Mouse (Mus musculus) lung, embryonic 14.5 days (tissue): ENCODE data around the gene Eef2. TPM values are rescaled to one million over a fixed set of nuclear protein-coding genes. Genes with fewer than 3 reads are reported as not detected.
"Not testable (repeated sequence)": the region's sequence is repeated elsewhere in the genome, so short reads cannot be mapped to it uniquely, and the experiment has no call there.

ENCODE experiments used
- ATAC-seq: fragments of 200-750 bp; cut with Nextera tagmentation; 2 replicates; pipeline ENCODE4 v1.8.0; 2017; ENCODE audit warnings: mild to moderate bottlenecking, moderate TSS enrichment, moderate library complexity; ENCODE audit not compliant: insufficient read depth
- DNase-seq: peaks from one replicate; pipeline ENCODE4 v3.0.0-alpha.2; 2015
- H3K27ac ChIP-seq: fragments of 300-500 bp; sonication (generic); 2 replicates; pipeline ENCODE4 v1.5.1; 2014; ENCODE audit warnings: low read depth, mild to moderate bottlenecking, moderate library complexity
- H3K27me3 ChIP-seq: fragments of 300-500 bp; sonication (generic); 2 replicates; pipeline ENCODE4 v1.6.1; 2014; ENCODE audit warnings: low read length, control low read depth; ENCODE audit not compliant: insufficient read depth
- H3K36me3 ChIP-seq: fragments of 300-500 bp; sonication (generic); 2 replicates; pipeline ENCODE4 v1.6.1; 2014; ENCODE audit warnings: control low read depth; ENCODE audit not compliant: insufficient read depth
- H3K4me1 ChIP-seq: fragments of 300-500 bp; sonication (generic); 2 replicates; pipeline ENCODE4 v1.6.1; 2014; ENCODE audit warnings: antibody characterized with exemption, control low read depth; ENCODE audit not compliant: insufficient read depth
- H3K4me2 ChIP-seq: fragments of 300-500 bp; sonication (generic); 2 replicates; pipeline ENCODE4 v1.6.1; 2014; ENCODE audit warnings: mild to moderate bottlenecking
- H3K4me3 ChIP-seq: fragments of 300-500 bp; sonication (generic); 2 replicates; pipeline ENCODE4 v1.5.1; 2014; ENCODE audit warnings: low read depth, low read length
- H3K9ac ChIP-seq: fragments of 300-500 bp; sonication (generic); 2 replicates; pipeline ENCODE4 v1.6.1; 2014
- H3K9me3 ChIP-seq: fragments of 300-500 bp; sonication (generic); 2 replicates; pipeline ENCODE4 v1.6.1; 2016; ENCODE audit warnings: low read depth, low read length, control low read depth
- CTCF ChIP-seq: IDR thresholded peaks from 2 replicates; pipeline ENCODE4 v1.5.1; 2016; ENCODE audit warnings: antibody characterized with exemption, low read depth
- WGBS: fragments of 180-500 bp; shearing (Covaris S2); extraction: QIAGEN DNeasy Blood & Tissue Kit; methylation state at CpG from one replicate; pipeline ENCODE4 v1.1.7; 2014; 5-methylcytosine and 5-hydroxymethylcytosine counted together
- polyA plus RNA-seq: library from polyadenylated mRNA; unstranded; fragments of >200 nt; fragmentation: Nextera tagmentation; extraction: Ambion mirVana; gene quantifications from 2 replicates; pipeline ENCODE4 v1.2.1, GENCODE M21; 2014

Eef2 gene
- polyA plus RNA-seq, 1 experiment from 2014 or later: 493 TPM

- H3K27me3 ChIP-seq: no peaks in the 10 kb centered on the region
- peak within 1 kb of the TSS; percentile 94 for H3K4me3 ChIP-seq
- peaks cover 8% of the 10 kb centered on the region; the same call in 1 of the 2 replicates for H3K4me1 ChIP-seq
- under 1% methylated on average over 64 of the region's 64 CpGs for WGBS
- H3K36me3 ChIP-seq: peaks cover 18% of the 10 kb centered on the region
- TF ChIP-seq CTCF: no peak
- peak within 1 kb of the TSS; percentile 74 for H3K9ac ChIP-seq
- peak within 1 kb of the TSS; percentile 77 for H3K27ac ChIP-seq
- H3K9me3 ChIP-seq: no peaks in the 10 kb centered on the region
- DNase-seq (peak; percentile 100), ATAC-seq (peak; percentile 87)
- peak within 1 kb of the TSS; percentile 91 for H3K4me2 ChIP-seq
These were observed 9.0 kb upstream of the Eef2 start, which contains the start of gene Pias4 for GRCm38 (mm10) chr10:81167200-81168086. Pias4 (minus strand) TSS chr10:81167923.

GRCm38 (mm10) chr10:81168087-81168431 lies 8.4 kb upstream of the Eef2 start:
- 10% methylated on average over 5 of the region's 5 CpGs for WGBS
- H3K9ac ChIP-seq: peak overlapping the region; percentile 49

DNA sequence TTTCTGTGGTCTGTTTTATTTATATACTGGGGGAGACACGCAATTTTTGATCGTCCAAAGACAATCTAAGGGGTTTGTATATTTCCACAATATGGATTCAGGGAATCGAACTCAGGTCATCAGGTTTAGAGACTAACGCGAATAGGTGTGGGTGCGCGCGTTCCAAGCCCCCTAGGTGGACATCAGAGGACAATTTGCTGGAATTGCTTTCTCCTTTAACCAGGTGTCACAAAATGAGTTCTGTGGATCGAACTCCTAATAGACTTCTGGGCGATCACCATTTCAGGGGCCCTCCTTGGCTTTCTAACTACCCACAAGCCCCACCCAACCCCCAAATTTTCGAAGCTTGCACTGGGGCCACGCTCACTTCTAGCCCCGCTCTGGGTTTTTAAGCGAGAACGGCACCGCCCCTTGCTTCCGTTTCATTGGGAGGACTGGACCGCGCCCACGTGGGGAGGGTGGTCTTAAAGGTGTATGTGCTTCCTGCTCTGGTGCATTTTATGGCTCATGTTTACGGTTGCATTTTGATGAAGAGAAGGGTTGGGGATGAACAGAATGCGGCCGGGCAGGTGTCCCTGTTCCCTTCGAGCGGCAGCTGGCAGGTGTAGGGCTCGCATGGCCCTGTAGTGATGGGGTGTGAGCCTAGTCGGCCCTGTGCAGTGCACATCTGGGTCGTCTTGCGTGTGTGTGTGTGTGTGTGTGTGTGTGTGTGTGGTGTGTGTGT lies 7.7 kb upstream of the Eef2 start:
- Histone ChIP-seq H3K36me3 (peaks cover 6% of the 10 kb centered on the region), H3K4me1 (peaks cover 8% of the 10 kb centered on the region; the same call in 1 of the 2 replicates), H3K27me3 (no peaks in the 10 kb centered on the region), H3K4me3 (peak overlapping the region; percentile 94), H3K27ac (peak overlapping the region; percentile 77), H3K4me2 (peak overlapping the region; percentile 73), H3K9ac (peak overlapping the region; percentile 49), H3K9me3 (no peaks in the 10 kb centered on the region)
- DNase-seq (peak; percentile 89), ATAC-seq (peak; percentile 51)
- WGBS: 2% methylated on average over 29 of the region's 29 CpGs
- no peak for TF ChIP-seq CTCF

More at GRCm38 (mm10) chr10:81168087-81168431, 8.4 kb upstream of the Eef2 start:
- no peaks in the 10 kb centered on the region for H3K9me3 ChIP-seq
- H3K36me3 ChIP-seq: peaks cover 12% of the 10 kb centered on the region
- no peak for TF ChIP-seq CTCF
- H3K27ac ChIP-seq: peak overlapping the region; percentile 77
- ATAC-seq (peak; percentile 57), DNase-seq (no peak)
- peak overlapping the region; percentile 73 for H3K4me2 ChIP-seq
- H3K27me3 ChIP-seq: no peaks in the 10 kb centered on the region
- H3K4me1 ChIP-seq: peaks cover 8% of the 10 kb centered on the region; the same call in 1 of the 2 replicates
- peak overlapping the region; percentile 94 for H3K4me3 ChIP-seq

DNA sequence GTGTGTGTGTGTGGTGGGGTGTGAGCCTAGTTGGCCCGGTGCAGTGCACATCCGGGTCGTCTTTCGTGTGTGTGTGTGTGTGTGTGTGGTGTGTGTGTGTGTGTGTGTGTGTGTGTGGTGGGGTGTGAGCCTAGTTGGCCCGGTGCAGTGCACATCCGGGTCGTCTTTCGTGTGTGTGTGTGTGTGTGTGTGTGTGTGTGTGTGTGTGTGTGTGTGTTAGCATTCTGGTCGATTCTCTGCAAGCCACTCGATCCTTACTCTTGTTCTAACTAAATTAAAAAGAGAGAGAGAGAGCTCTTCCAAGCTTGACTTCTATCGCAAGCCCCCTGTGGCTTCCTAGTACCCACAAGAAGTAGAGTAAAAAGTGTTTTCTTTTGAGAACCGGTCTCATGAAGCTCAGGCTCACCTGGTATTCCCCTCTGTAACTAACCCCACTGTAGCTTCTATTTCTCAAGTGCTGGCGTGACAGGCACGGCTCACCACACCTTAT lies 7.0 kb upstream of the Eef2 start:
- H3K36me3 ChIP-seq, H3K9ac ChIP-seq, H3K9me3 ChIP-seq, H3K27me3 ChIP-seq, ATAC-seq, H3K4me3 ChIP-seq, DNase-seq, H3K27ac ChIP-seq: not testable (repeated sequence)
- 28% methylated on average over 11 of the region's 14 CpGs for WGBS
- H3K4me2 ChIP-seq: peak overlapping the region; percentile 18; the same call in 1 of the 2 replicates
- peaks cover 10% of the 10 kb centered on the region for H3K4me1 ChIP-seq

DNA sequence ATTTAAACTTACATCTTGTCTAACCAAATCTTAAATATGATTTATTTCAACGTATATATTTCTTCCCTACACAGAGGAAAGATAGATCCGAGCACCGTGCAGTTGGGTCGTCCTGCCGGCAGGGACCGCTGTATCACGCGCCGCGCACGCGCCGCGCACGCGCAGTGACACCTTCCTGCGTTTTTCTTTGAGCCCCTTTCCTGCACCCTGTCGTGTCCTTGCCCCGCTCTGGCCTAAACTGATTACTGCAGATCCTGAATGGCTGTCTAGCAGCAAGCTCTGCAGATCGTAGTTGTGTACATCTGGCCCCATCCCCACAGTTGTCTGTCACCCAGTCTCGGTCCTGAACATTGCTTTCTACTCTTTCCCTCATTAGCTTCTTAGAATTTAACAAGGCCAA lies 3.3 kb upstream of the Eef2 start:
- ATAC-seq (peak; percentile 8; the same call in 1 of the 2 replicates), DNase-seq (peak; percentile 91)
- peak overlapping the region; percentile 72 for H3K27ac ChIP-seq
- peaks cover 12% of the 10 kb centered on the region for H3K36me3 ChIP-seq
- no peak overlapping the region for H3K4me3 ChIP-seq
- H3K9me3 ChIP-seq: no peaks in the 10 kb centered on the region
- no peaks in the 10 kb centered on the region for H3K27me3 ChIP-seq
- H3K4me1 ChIP-seq: peaks cover 11% of the 10 kb centered on the region
- TF ChIP-seq CTCF: peak; percentile 88
- peak overlapping the region; percentile 17 for H3K9ac ChIP-seq
- 6% methylated on average over 21 of the region's 21 CpGs for WGBS
- peak overlapping the region; percentile 41 for H3K4me2 ChIP-seq

GRCm38 (mm10) chr10:81174617-81175344 lies 1.6 kb upstream of the Eef2 start:
- peak overlapping the region; percentile 94 for H3K27ac ChIP-seq
- peak overlapping the region; percentile 89 for H3K4me2 ChIP-seq
- peak; percentile 62 for ATAC-seq
- H3K4me3 ChIP-seq: peak overlapping the region; percentile 35
- H3K4me1 ChIP-seq: peaks cover 5% of the 10 kb centered on the region
- peaks cover 29% of the 10 kb centered on the region for H3K36me3 ChIP-seq
- H3K9me3 ChIP-seq: no peaks in the 10 kb centered on the region
- 2% methylated on average over 29 of the region's 29 CpGs for WGBS
- peak; percentile 93 for DNase-seq
- H3K9ac ChIP-seq: peak overlapping the region; percentile 45
- H3K27me3 ChIP-seq: no peaks in the 10 kb centered on the region
- TF ChIP-seq CTCF: peak; percentile 96

- H3K4me1 ChIP-seq, H3K9me3 ChIP-seq, ATAC-seq, H3K4me3 ChIP-seq, DNase-seq, H3K27me3 ChIP-seq: not testable (repeated sequence)
- Histone ChIP-seq H3K4me2 (peak overlapping the region; percentile 89), H3K9ac (peak overlapping the region; percentile 45; the same call in 1 of the 2 replicates), H3K27ac (peak overlapping the region; percentile 94), H3K36me3 (peaks cover 34% of the 10 kb centered on the region)
- WGBS: 11% methylated on average over 4 of the region's 4 CpGs
These were observed 1.1 kb upstream of the Eef2 start for GRCm38 (mm10) chr10:81175345-81175701.
